8 mouse cellular contexts compared by ENCODE assay signal in the genomic region with DNA sequence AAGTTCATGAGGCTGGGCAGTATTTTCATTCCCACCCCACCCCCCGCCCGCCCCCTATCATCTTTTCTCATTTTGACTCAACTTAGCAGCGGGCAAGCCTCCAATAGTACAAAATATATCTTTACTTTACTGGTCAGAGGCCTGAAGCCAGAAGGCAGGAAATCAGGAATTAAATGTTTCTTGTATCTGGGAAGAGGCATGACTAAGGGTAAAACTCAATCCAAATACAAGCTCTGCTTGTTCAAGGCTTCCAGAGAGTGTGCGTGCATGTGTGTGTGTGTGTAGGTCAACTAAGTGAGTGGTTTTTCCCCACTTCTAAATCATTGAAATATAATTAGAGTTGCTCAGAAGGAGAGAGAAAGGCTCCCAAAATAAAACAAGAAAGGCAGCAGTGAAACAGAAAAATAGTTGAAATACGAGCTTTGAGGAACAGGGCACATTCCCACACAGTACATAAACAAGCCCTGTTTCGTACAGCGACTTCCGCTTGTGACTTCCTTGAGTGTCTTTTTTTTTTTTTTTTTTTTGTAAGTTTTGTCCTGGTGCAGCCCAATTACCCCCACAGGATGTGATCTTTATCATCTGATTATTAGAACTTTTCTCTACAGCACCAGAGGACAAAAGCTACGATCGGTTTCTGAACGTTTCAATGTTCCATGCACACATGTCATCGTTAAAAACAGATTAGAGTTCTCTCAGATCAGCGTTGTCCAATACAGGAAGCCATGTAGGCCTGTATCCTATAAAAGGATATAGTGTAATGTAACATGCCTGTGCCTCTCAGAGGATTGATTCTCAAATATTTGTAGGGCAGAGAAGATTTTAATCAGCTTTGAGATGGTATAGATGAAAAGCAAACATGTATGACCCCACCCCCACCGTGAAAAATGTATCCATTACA.
DNase-seq lines count a peak whose midpoint lies in the region; ATAC-seq and TF ChIP-seq lines count a peak whose summit lies in the region.

No protein-coding gene starts in this region.

- no peak overlapping the region for H3K4me3 ChIP-seq in kidney, postnatal 0 days (replicated peaks; ENCODE audit: low read depth, low read length)
- no peak overlapping the region for H3K4me3 ChIP-seq in hindbrain, embryonic 14.5 days (replicated peaks; ENCODE audit: low read length)
- H3K4me3 ChIP-seq in midbrain, embryonic 12.5 days, result no peak overlapping the region

- no peak for TF ChIP-seq POLR2A in brain, embryonic 14.5 days (IDR thresholded peaks at IDR 0.05; ENCODE audit: borderline replicate concordance, extremely low read depth, insufficient read depth, insufficient read length, poor library complexity, severe bottlenecking)

- intact Hi-C loops in left cerebral cortex, postnatal 10 days (cut with DNase I), result no loop called here

- H3K9ac ChIP-seq in kidney, postnatal 0 days (ENCODE audit: low read depth, low read length), result no peak overlapping the region
- no peak overlapping the region for H3K9ac ChIP-seq in hindbrain, embryonic 14.5 days
- no peak overlapping the region for H3K9ac ChIP-seq in midbrain, embryonic 12.5 days (replicated peaks)

- no peak for TF ChIP-seq CTCF in kidney, postnatal 0 days (IDR thresholded peaks at IDR 0.05; ENCODE audit: low read depth)
- TF ChIP-seq CTCF in brain, embryonic 14.5 days (IDR thresholded peaks at IDR 0.05; ENCODE audit: borderline replicate concordance, extremely low read depth, insufficient read depth, insufficient read length), result no peak

- peak; percentile 89 for DNase-seq in kidney, postnatal 0 days (ENCODE audit: low spot score)
- DNase-seq in kidney, adult 18-20 months, result no peak
- DNase-seq in brain, embryonic 14.5 days (ENCODE audit: low read depth), result peak; percentile 39
- DNase-seq in hindbrain, embryonic 14.5 days (ENCODE audit: low spot score), result no peak
- no peak for DNase-seq in urinary bladder, postnatal 10 days (ENCODE audit: low spot score)
- no peak for DNase-seq in left cerebral cortex, postnatal 10 days (ENCODE audit: extremely low spot score in 1 of 2, low spot score in 2 of 2)
- DNase-seq in urinary bladder, postnatal 25 days (ENCODE audit: low spot score), result no peak

- 30% methylated on average over 14 of the region's 14 CpGs for WGBS in kidney, postnatal 0 days
- WGBS in hindbrain, embryonic 14.5 days, result 58% methylated on average over 14 of the region's 14 CpGs
- WGBS in midbrain, embryonic 12.5 days, result 68% methylated on average over 14 of the region's 14 CpGs

- H3K36me3 ChIP-seq in kidney, postnatal 0 days (ENCODE audit: insufficient read depth, low read length), result peaks cover 12% of the 10 kb centered on the region; the same call in 1 of the 2 replicates
- peaks cover 9% of the 10 kb centered on the region; the same call in 1 of the 2 replicates for H3K36me3 ChIP-seq in hindbrain, embryonic 14.5 days (replicated peaks; ENCODE audit: control insufficient read depth, insufficient read depth)
- peaks cover 6% of the 10 kb centered on the region for H3K36me3 ChIP-seq in midbrain, embryonic 12.5 days

- H3K9me3 ChIP-seq in kidney, postnatal 0 days (replicated peaks; ENCODE audit: low read length), result no peaks in the 10 kb centered on the region
- no peaks in the 10 kb centered on the region for H3K9me3 ChIP-seq in hindbrain, embryonic 14.5 days (ENCODE audit: control insufficient read depth, low read length)
- H3K9me3 ChIP-seq in midbrain, embryonic 12.5 days, result no peaks in the 10 kb centered on the region

- H3K4me1 ChIP-seq in kidney, postnatal 0 days (replicated peaks; ENCODE audit: insufficient read depth, low read length), result 0 out of 2 replicates have a peak, but pooled peaks cover 7% of the 10 kb centered on the region
- peaks cover 38% of the 10 kb centered on the region for H3K4me1 ChIP-seq in hindbrain, embryonic 14.5 days (replicated peaks; ENCODE audit: control insufficient read depth, insufficient read depth, low read length)
- H3K4me1 ChIP-seq in midbrain, embryonic 12.5 days, result peaks cover 29% of the 10 kb centered on the region

- H3K4me2 ChIP-seq in kidney, postnatal 0 days (ENCODE audit: low read length), result no peak overlapping the region
- H3K4me2 ChIP-seq in hindbrain, embryonic 14.5 days (replicated peaks), result no peak overlapping the region
- H3K4me2 ChIP-seq in midbrain, embryonic 12.5 days (replicated peaks), result no peak overlapping the region

- no peak for ATAC-seq in kidney, postnatal 0 days (replicated peaks; ENCODE audit: low FRiP score, low read depth)
- ATAC-seq in hindbrain, embryonic 14.5 days (ENCODE audit: low FRiP score), result no peak
- ATAC-seq in midbrain, embryonic 12.5 days (ENCODE audit: low FRiP score, low read depth), result no peak

- peak overlapping the region; percentile 87 for H3K27ac ChIP-seq in kidney, postnatal 0 days
- peak overlapping the region; percentile 69 for H3K27ac ChIP-seq in hindbrain, embryonic 14.5 days
- peak overlapping the region; percentile 63 for H3K27ac ChIP-seq in midbrain, embryonic 12.5 days (replicated peaks)

- H3K27me3 ChIP-seq in kidney, postnatal 0 days (ENCODE audit: insufficient read depth, low read length), result no peaks in the 10 kb centered on the region
- no peaks in the 10 kb centered on the region for H3K27me3 ChIP-seq in hindbrain, embryonic 14.5 days (ENCODE audit: control insufficient read depth, insufficient read depth, low read length)
- no peaks in the 10 kb centered on the region for H3K27me3 ChIP-seq in midbrain, embryonic 12.5 days

Comparison
In these comparisons a context has a peak if more than half of its experiments do, and no peak if none do; other contexts are left out.
1. DNase-seq: peak in kidney, postnatal 0 days (single experiment) and brain, embryonic 14.5 days (single experiment); none in kidney, adult 18-20 months (single experiment), hindbrain, embryonic 14.5 days (single experiment), urinary bladder, postnatal 10 days (single experiment), left cerebral cortex, postnatal 10 days (0 of 2) and urinary bladder, postnatal 25 days (single experiment).
2. Peak in every context shown above with its lines, with median percentiles within 50 percentile points of each other: H3K27ac ChIP-seq.